Comparison of ENCODE assay signal across 8 mouse cellular contexts in genomic region chr4:129608426-129609025, GRCm38 (mm10). TPM values are rescaled to one million over a fixed set of nuclear protein-coding genes. Genes with fewer than 3 reads are reported as not detected.
DNase-seq lines count a peak whose midpoint lies in the region; ATAC-seq and TF ChIP-seq lines count a peak whose summit lies in the region.

No protein-coding gene starts in this region.

- H3K9me3 ChIP-seq in heart, embryonic 16.5 days (replicated peaks; ENCODE audit: control insufficient read depth, low read length) = no peaks in the 10 kb centered on the region
- no peaks in the 10 kb centered on the region for H3K9me3 ChIP-seq in liver, embryonic 15.5 days (replicated peaks)
- no peaks in the 10 kb centered on the region for H3K9me3 ChIP-seq in neural tube, embryonic 13.5 days
- no peaks in the 10 kb centered on the region for H3K9me3 ChIP-seq in stomach, postnatal 0 days (ENCODE audit: control insufficient read depth, low read length)

- H3K9ac ChIP-seq in heart, embryonic 16.5 days (ENCODE audit: low read length) = peak overlapping the region; percentile 46; the same call in 1 of the 2 replicates
- 0 out of 2 replicates have a peak overlapping the region, but pooled peaks have one; percentile 6 for H3K9ac ChIP-seq in liver, embryonic 15.5 days
- peak overlapping the region; percentile 54; the same call in 1 of the 2 replicates for H3K9ac ChIP-seq in neural tube, embryonic 13.5 days
- no peak overlapping the region for H3K9ac ChIP-seq in stomach, postnatal 0 days (ENCODE audit: low read length)

- peaks cover 29% of the 10 kb centered on the region for H3K36me3 ChIP-seq in heart, embryonic 16.5 days (ENCODE audit: control insufficient read depth, insufficient read depth)
- H3K36me3 ChIP-seq in liver, embryonic 15.5 days (replicated peaks) = peaks cover 62% of the 10 kb centered on the region
- H3K36me3 ChIP-seq in neural tube, embryonic 13.5 days = peaks cover 54% of the 10 kb centered on the region
- H3K36me3 ChIP-seq in stomach, postnatal 0 days (ENCODE audit: control insufficient read depth, insufficient read depth, low read length) = peaks cover 17% of the 10 kb centered on the region

- H3K4me2 ChIP-seq in heart, embryonic 16.5 days (ENCODE audit: low read depth, low read length) = no peak overlapping the region
- H3K4me2 ChIP-seq in liver, embryonic 15.5 days = peak overlapping the region; percentile 10; the same call in 1 of the 2 replicates
- no peak overlapping the region for H3K4me2 ChIP-seq in neural tube, embryonic 13.5 days
- no peak overlapping the region for H3K4me2 ChIP-seq in stomach, postnatal 0 days (replicated peaks; ENCODE audit: low read depth)

- H3K27ac ChIP-seq in heart, embryonic 16.5 days (ENCODE audit: low read length) = no peak overlapping the region; the same call in 1 of the 2 replicates
- peak overlapping the region; percentile 77 for H3K27ac ChIP-seq in liver, embryonic 15.5 days (replicated peaks)
- peak overlapping the region; percentile 49; the same call in 1 of the 2 replicates for H3K27ac ChIP-seq in neural tube, embryonic 13.5 days (replicated peaks)
- H3K27ac ChIP-seq in stomach, postnatal 0 days (replicated peaks) = no peak overlapping the region

- H3K4me3 ChIP-seq in heart, embryonic 16.5 days (ENCODE audit: low read length) = no peak overlapping the region
- no peak overlapping the region for H3K4me3 ChIP-seq in liver, embryonic 15.5 days (replicated peaks)
- no peak overlapping the region for H3K4me3 ChIP-seq in neural tube, embryonic 13.5 days
- no peak overlapping the region for H3K4me3 ChIP-seq in stomach, postnatal 0 days (ENCODE audit: low read depth, low read length)

- peaks cover 4% of the 10 kb centered on the region for H3K4me1 ChIP-seq in heart, embryonic 16.5 days (ENCODE audit: control insufficient read depth, insufficient read depth, low read length)
- H3K4me1 ChIP-seq in liver, embryonic 15.5 days (replicated peaks) = peaks cover 20% of the 10 kb centered on the region
- no peaks in the 10 kb centered on the region; the same call in 1 of the 2 replicates for H3K4me1 ChIP-seq in neural tube, embryonic 13.5 days (replicated peaks)
- H3K4me1 ChIP-seq in stomach, postnatal 0 days (replicated peaks; ENCODE audit: control insufficient read depth, insufficient read depth) = no peaks in the 10 kb centered on the region

- WGBS in heart, embryonic 16.5 days = 39% methylated on average over 7 of the region's 7 CpGs
- WGBS in liver, embryonic 15.5 days (ENCODE audit: insufficient replicate concordance) = 36% methylated on average over 7 of the region's 7 CpGs
- WGBS in neural tube, embryonic 13.5 days = 33% methylated on average over 7 of the region's 7 CpGs
- 31% methylated on average over 7 of the region's 7 CpGs for WGBS in stomach, postnatal 0 days

- peak; percentile 86 for ATAC-seq in erythroid progenitor cell, adult 5-6 weeks (replicated peaks; ENCODE audit: low FRiP score, poor library complexity, severe bottlenecking)
- peak; percentile 79 for ATAC-seq in heart, embryonic 16.5 days (replicated peaks; ENCODE audit: extremely low read depth, insufficient read depth, low FRiP score)
- ATAC-seq in liver, embryonic 15.5 days (ENCODE audit: insufficient read depth) = peak; percentile 90
- ATAC-seq in neural tube, embryonic 13.5 days (ENCODE audit: low read depth) = peak; percentile 72
- ATAC-seq in stomach, postnatal 0 days (ENCODE audit: low FRiP score, low TSS enrichment) = peak; percentile 90

- DNase-seq in CD8-positive naive resting alpha-beta T cell, adult 2 months (ENCODE audit: low read depth in 2 of 2, low spot score in 2 of 2) = peak; percentile 78 to 84
- peak; percentile 50 for DNase-seq in brain, embryonic 18.5 days (ENCODE audit: low read depth, low spot score)
- DNase-seq in kidney, postnatal 14 days = peak; percentile 87
- peak; percentile 85 for DNase-seq in stomach, postnatal 0 days (ENCODE audit: low spot score)

- no peaks in the 10 kb centered on the region for H3K27me3 ChIP-seq in heart, embryonic 16.5 days (ENCODE audit: control insufficient read depth, insufficient read depth, low read length)
- no peaks in the 10 kb centered on the region for H3K27me3 ChIP-seq in liver, embryonic 15.5 days
- no peaks in the 10 kb centered on the region for H3K27me3 ChIP-seq in neural tube, embryonic 13.5 days
- no peaks in the 10 kb centered on the region for H3K27me3 ChIP-seq in stomach, postnatal 0 days (ENCODE audit: control insufficient read depth, insufficient read depth, low read length)

- TF ChIP-seq EP300 in stomach, postnatal 0 days (optimal IDR thresholded peaks at IDR 0.05) = no peak

- TF ChIP-seq CTCF in stomach, postnatal 0 days (IDR thresholded peaks at IDR 0.05; ENCODE audit: low read depth) = peak; percentile 94

RNA-seq across cellular contexts. Expression of gene Dcdc2b, which starts 5.5 kb away (rescaled TPM):
- total RNA-seq in erythroid progenitor cell, adult 5-6 weeks (2015; ENCODE audit: low replicate concordance) = 2.9 TPM in 1 of 2 replicates, not detected in the other
- total RNA-seq in erythroid progenitor cell, adult 5-6 weeks (2017; ENCODE audit: low replicate concordance) = 3.7 TPM in 1 of 2 replicates, not detected in the other
- 1.8 and 2.7 TPM in 2 replicates for polyA plus RNA-seq in heart, embryonic 16.5 days (2015; fragmentation: Nextera tagmentation; extraction: Ambion mirVana)
- polyA plus RNA-seq in liver, embryonic 15.5 days (2015; fragmentation: Nextera tagmentation; extraction: Ambion mirVana) = 0.70 and 0.86 TPM in 2 replicates
- polyA plus RNA-seq in neural tube, embryonic 13.5 days (2015; fragmentation: Nextera tagmentation; extraction: Ambion mirVana) = 2.8 and 3.5 TPM in 2 replicates
- polyA plus RNA-seq in stomach, postnatal 0 days (2015; fragmentation: Nextera tagmentation; extraction: Ambion mirVana) = 0.65 and 0.75 TPM in 2 replicates

RNA-seq across cellular contexts. Expression of gene Tmem234, which starts 8.1 kb away (rescaled TPM):
- 113 and 124 TPM in 2 replicates for total RNA-seq in erythroid progenitor cell, adult 5-6 weeks (2015; ENCODE audit: low replicate concordance)
- total RNA-seq in erythroid progenitor cell, adult 5-6 weeks (2017; ENCODE audit: low replicate concordance) = 96.7 and 118 TPM in 2 replicates
- polyA plus RNA-seq in heart, embryonic 16.5 days (2015; fragmentation: Nextera tagmentation; extraction: Ambion mirVana) = 148 and 152 TPM in 2 replicates
- polyA plus RNA-seq in liver, embryonic 15.5 days (2015; fragmentation: Nextera tagmentation; extraction: Ambion mirVana) = 113 and 115 TPM in 2 replicates
- 176 and 193 TPM in 2 replicates for polyA plus RNA-seq in neural tube, embryonic 13.5 days (2015; fragmentation: Nextera tagmentation; extraction: Ambion mirVana)
- 168 and 169 TPM in 2 replicates for polyA plus RNA-seq in stomach, postnatal 0 days (2015; fragmentation: Nextera tagmentation; extraction: Ambion mirVana)

RNA-seq across cellular contexts. Expression of gene Eif3i, which starts 8.1 kb away (rescaled TPM):
- 79.6 and 96.9 TPM in 2 replicates for total RNA-seq in erythroid progenitor cell, adult 5-6 weeks (2015; ENCODE audit: low replicate concordance)
- 59.7 and 69.6 TPM in 2 replicates for total RNA-seq in erythroid progenitor cell, adult 5-6 weeks (2017; ENCODE audit: low replicate concordance)
- 178 and 180 TPM in 2 replicates for polyA plus RNA-seq in heart, embryonic 16.5 days (2015; fragmentation: Nextera tagmentation; extraction: Ambion mirVana)
- polyA plus RNA-seq in liver, embryonic 15.5 days (2015; fragmentation: Nextera tagmentation; extraction: Ambion mirVana) = 156 and 159 TPM in 2 replicates
- 209 and 223 TPM in 2 replicates for polyA plus RNA-seq in neural tube, embryonic 13.5 days (2015; fragmentation: Nextera tagmentation; extraction: Ambion mirVana)
- polyA plus RNA-seq in stomach, postnatal 0 days (2015; fragmentation: Nextera tagmentation; extraction: Ambion mirVana) = 222 and 230 TPM in 2 replicates

RNA-seq across cellular contexts. Expression of gene Iqcc, which starts 10.4 kb away (rescaled TPM):
- 4.3 and 14.3 TPM in 2 replicates for total RNA-seq in erythroid progenitor cell, adult 5-6 weeks (2015; ENCODE audit: low replicate concordance)
- 4.0 and 10.7 TPM in 2 replicates for total RNA-seq in erythroid progenitor cell, adult 5-6 weeks (2017; ENCODE audit: low replicate concordance)
- polyA plus RNA-seq in heart, embryonic 16.5 days (2015; fragmentation: Nextera tagmentation; extraction: Ambion mirVana) = 22.7 and 22.9 TPM in 2 replicates
- polyA plus RNA-seq in liver, embryonic 15.5 days (2015; fragmentation: Nextera tagmentation; extraction: Ambion mirVana) = 7.3 and 9.5 TPM in 2 replicates
- 34.7 and 35.1 TPM in 2 replicates for polyA plus RNA-seq in neural tube, embryonic 13.5 days (2015; fragmentation: Nextera tagmentation; extraction: Ambion mirVana)
- polyA plus RNA-seq in stomach, postnatal 0 days (2015; fragmentation: Nextera tagmentation; extraction: Ambion mirVana) = 15.8 and 16.1 TPM in 2 replicates

RNA-seq across cellular contexts. Expression of gene Ccdc28b, which starts 15.2 kb away (rescaled TPM):
- total RNA-seq in erythroid progenitor cell, adult 5-6 weeks (2015; ENCODE audit: low replicate concordance) = 21.6 and 23.1 TPM in 2 replicates
- 2.7 and 13.2 TPM in 2 replicates for total RNA-seq in erythroid progenitor cell, adult 5-6 weeks (2017; ENCODE audit: low replicate concordance)
- polyA plus RNA-seq in heart, embryonic 16.5 days (2015; fragmentation: Nextera tagmentation; extraction: Ambion mirVana) = 50.9 and 55.0 TPM in 2 replicates
- polyA plus RNA-seq in liver, embryonic 15.5 days (2015; fragmentation: Nextera tagmentation; extraction: Ambion mirVana) = 10.3 and 12.2 TPM in 2 replicates
- 140 and 143 TPM in 2 replicates for polyA plus RNA-seq in neural tube, embryonic 13.5 days (2015; fragmentation: Nextera tagmentation; extraction: Ambion mirVana)
- 34.2 and 40.2 TPM in 2 replicates for polyA plus RNA-seq in stomach, postnatal 0 days (2015; fragmentation: Nextera tagmentation; extraction: Ambion mirVana)

Comparison
In these comparisons a context has a peak if more than half of its experiments do, and no peak if none do; other contexts are left out.
1. H3K27ac ChIP-seq: peak in liver, embryonic 15.5 days (single experiment) and neural tube, embryonic 13.5 days (single experiment); none in heart, embryonic 16.5 days (single experiment) and stomach, postnatal 0 days (single experiment).
2. Peak in every context shown above with its lines, with median percentiles within 50 percentile points of each other: DNase-seq and ATAC-seq.